Mouse (Mus musculus) urinary bladder, postnatal 25 days (tissue): ENCODE data around the gene Notch4.
"Not testable (repeated sequence)": the region's sequence is repeated elsewhere in the genome, so short reads cannot be mapped to it uniquely, and the experiment has no call there.

Experiments used
- DNase-seq: peaks from one replicate; pipeline ENCODE4 v3.0.0; 2022; ENCODE audit warnings: low spot score

The Notch4 gene

GRCm38 (mm10) chr17:34564003-34564421 is at the start of gene Notch4:
Notch4 (plus strand) TSS chr17:34564268.
- no peak for DNase-seq

GRCm38 (mm10) chr17:34516514-34516913 is 47.6 kb upstream of the Notch4 start:
- DNase-seq: no peak

GRCm38 (mm10) chr17:34517252-34517651 is 46.8 kb upstream of the Notch4 start, which contains the start of gene Btnl6:
Btnl6 (minus strand) TSS chr17:34517352.
- DNase-seq: no peak

DNA sequence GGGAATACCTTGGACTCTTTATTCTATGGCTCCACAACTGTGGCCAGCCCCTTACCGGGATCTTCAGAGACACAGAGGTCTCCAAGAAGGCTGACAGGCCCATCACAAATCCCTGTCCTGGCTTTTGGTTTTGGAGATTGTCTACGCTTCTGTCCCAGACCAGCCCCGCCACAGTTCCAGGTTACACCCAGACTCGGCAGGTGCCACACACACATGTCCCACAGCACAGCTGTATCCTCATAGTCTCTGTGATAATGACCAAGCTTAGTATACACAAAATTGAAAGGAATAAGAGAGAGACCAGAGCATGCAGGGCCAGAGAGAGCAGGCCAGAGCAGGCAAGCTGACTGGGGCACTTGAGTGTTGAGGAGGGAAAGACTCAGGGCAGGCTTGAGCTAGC is 46.3 kb upstream of the Notch4 start:
- no peak for DNase-seq

DNA sequence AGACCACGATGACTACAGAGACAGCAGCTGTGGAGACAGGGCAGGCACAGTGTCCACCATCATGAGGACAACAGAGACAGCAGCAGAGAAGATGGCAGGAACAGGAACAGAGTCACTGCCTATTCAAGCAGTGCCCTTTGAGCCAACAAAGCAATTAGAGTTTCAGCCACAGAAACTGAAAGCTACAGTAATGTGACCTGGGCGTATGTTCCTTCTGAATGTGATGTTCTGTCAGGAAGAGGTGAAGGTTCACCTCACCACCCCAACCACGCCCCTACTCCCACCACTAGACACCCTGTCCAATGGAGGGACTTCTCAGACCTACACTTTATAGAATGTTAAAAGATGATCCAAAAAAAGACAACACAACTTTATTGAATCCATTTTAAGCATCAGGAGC is 45.5 kb upstream of the Notch4 start:
- not testable (repeated sequence) for DNase-seq

DNA sequence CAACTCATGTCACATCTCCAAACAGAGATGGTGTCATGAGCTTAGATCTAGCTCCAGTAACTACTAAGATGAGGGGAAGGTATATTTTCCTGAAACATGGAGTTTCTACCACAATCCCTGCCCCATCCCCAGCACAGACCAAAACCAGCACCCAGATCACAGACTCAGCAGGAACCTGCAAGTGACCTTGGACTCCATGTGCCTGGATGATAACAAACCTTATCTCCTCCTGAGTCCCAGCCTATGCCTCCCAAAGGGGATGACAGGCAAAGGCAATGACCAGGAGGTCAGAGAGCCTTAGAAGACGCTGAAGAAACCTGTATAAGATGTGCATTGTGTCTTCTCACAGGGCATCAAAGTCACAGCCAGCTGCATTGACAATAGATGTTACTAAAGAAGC is 45.1 kb upstream of the Notch4 start:
- DNase-seq: no peak

GRCm38 (mm10) chr17:34532671-34533070 is 31.4 kb upstream of the Notch4 start:
- no peak for DNase-seq

DNA sequence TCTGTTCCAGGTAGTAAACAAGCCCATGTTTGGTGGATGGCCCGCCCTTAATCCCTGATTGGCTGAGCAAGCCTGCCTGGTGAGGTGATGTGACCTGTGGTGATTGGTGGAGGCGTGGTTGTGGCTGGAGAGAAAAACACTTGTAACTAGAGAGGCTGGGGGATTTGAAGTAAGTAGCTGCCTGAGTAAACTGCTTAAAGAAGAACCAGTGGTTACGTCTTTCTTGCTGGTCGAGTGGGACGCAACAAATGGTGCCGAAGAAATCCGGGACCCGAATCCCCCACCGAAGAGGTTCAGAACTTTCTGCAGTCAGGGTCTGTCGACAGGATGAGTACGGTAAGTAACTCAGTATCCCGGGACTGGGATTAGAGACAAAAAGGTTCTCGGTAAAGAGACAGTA is 20.5 kb upstream of the Notch4 start:
- DNase-seq: not testable (repeated sequence)

GRCm38 (mm10) chr17:34546797-34547196 is 17.3 kb upstream of the Notch4 start:
- DNase-seq: no peak

- no peak for DNase-seq
Measured at GRCm38 (mm10) chr17:34547601-34548000, 16.5 kb upstream of the Notch4 start.

DNA sequence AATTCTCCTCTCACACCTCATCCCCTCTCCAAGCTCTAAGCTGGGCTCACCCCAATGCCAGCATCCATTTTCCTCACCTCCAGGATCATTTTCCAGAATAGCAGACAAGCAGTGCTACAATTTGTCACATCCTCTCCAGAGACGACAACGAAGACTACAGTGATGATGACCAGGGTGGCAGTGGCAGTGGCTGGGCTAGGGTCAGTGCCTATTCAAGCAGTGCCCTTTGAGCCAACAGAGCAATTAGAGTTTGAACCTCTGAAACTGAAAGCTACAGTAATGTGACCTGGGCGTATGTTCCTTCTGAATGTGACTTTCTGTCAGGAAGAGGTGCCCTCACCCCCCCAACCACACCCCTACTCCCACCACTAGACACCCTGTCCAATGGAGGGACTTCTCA is 14.9 kb upstream of the Notch4 start:
- DNase-seq: no peak

- no peak for DNase-seq
Measured at GRCm38 (mm10) chr17:34549843-34550242, 14.2 kb upstream of the Notch4 start.

DNA sequence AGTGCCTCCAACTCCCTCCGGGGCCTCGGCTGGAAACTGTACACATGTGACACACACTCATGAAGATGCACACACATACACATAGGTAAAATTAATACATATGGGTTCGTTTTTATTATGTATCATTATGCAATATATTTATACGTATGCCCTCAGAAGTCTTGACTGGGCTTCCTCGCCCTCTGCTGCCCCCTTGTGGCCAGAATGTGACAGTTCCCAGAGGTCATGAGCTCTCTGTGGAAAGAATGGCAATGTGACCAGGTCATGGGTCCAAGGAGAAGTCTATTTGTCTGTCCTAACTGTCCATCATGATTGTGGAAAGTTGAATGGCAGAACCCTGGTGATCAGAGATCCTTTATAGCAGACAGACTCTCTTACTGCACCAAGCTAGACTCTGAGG is 8.6 kb upstream of the Notch4 start:
- peak; percentile 84 for DNase-seq

- DNase-seq: no peak
Measured at GRCm38 (mm10) chr17:34556406-34556805, 7.7 kb upstream of the Notch4 start.

DNA sequence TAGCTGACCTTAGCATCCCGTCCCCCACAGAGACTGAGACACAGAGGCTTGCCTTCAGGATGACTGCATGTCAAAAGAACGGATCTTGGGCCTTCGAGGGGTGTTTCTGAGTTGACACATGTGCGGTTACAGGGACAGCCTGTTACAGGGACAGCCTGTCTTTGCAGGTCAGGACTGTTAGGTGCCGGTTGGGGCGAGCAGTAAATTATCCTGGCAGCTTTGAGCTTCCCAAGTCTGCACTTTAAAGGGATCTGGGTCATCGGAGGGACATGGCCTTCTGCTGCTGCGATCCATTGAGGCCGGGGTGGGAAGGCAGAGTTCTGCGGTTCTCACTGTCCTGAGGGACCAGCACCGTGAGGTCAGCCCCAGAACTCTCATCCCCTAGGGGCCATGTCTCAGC is 6.7 kb upstream of the Notch4 start:
- no peak for DNase-seq

DNA sequence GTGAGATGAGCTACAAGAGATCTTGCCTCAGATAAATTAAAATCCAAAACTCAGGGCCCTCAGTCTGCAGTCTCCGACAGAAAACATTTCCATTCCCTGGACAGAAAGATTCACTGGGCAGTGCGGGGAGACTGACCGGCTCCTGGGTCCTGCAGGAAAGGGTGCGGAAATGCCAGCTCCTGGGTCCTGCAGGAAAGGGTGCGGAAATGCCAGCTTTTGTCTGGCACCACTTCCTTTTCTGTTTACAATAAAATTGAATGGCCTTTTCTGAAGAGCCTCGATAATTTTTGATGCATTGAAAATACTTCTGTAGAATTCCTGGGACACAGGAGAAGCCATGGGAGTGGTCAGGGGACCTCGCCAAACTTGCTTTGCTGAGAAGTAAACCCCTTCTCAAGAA is 5.0 kb upstream of the Notch4 start:
- DNase-seq: no peak

- DNase-seq: no peak
Measured at GRCm38 (mm10) chr17:34559895-34560294, 4.2 kb upstream of the Notch4 start.

- no peak for DNase-seq
Measured at GRCm38 (mm10) chr17:34560438-34560837, 3.6 kb upstream of the Notch4 start.

- DNase-seq: no peak
Measured at GRCm38 (mm10) chr17:34561200-34561599, 2.9 kb upstream of the Notch4 start.

GRCm38 (mm10) chr17:34562595-34562994 is 1.5 kb upstream of the Notch4 start:
- no peak for DNase-seq

DNA sequence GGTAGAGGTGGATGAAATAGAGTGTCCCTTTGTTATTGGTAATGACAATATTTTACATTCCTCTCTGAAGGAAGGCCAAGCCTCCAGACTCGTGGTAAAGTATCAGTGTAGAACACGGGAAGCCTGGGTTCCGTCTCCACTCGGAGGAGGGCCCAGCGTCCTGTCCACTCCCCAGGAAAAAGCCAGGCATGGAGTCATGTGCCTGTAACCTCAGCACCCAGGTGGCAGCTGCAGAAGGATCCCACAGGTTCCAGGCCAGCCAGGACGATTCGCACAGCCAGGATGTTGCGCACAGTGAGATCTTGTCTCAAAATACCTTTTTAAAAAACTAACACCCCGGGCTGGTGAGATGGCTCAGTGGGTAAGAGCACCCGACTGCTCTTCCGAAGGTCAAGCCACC is 714 bp upstream of the Notch4 start:
- no peak for DNase-seq

DNA sequence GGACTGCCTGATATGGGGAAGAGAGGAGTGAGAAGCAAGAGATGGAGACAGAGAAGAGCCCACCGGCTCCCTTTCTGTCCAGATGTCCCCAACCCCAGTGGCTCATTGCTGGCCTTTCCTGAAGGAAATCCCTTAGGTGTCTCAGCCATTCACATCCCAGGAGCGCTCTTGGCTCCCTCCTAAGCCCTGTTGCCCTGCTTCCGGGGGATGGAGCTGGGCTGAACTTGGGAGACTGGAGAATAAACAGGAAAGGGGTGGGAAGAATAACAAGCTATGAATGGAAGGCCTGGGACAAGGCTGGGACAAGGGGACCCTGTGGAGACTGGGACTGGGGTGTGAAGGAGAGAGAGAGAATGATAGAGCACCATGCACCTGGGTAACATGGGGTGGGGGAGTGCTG is 728 bp downstream of the Notch4 start:
- DNase-seq: no peak

GRCm38 (mm10) chr17:34567311-34567710 is 3.2 kb downstream of the Notch4 start:
- no peak for DNase-seq

- DNase-seq: no peak
Measured at GRCm38 (mm10) chr17:34568421-34568820, 4.4 kb downstream of the Notch4 start.

DNA sequence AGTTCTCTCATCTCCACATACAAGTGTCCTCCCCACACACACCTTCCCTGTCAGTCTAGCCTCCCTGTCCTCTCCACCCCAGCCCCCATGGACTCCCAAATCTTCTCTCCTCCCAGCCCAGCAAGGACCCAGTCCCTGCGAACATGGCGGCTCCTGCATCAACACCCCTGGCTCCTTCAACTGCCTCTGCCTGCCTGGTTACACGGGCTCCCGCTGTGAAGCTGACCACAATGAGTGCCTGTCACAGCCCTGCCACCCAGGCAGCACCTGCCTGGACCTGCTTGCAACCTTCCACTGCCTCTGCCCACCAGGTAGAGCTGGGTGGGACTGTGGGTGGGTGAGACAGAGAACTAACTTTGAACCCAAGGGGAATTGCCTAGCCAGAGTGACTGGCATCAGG is 5.9 kb downstream of the Notch4 start:
- DNase-seq: no peak
